Mouse (Mus musculus): Measurements from ENCODE around the gene Itsn2. TPM values are rescaled to one million over a fixed set of nuclear protein-coding genes. Genes with fewer than 3 reads are reported as not detected.
A peak's percentile ranks its signal among the peaks of the same experiment; 100 is the strongest.

The Itsn2 gene
- polyA plus RNA-seq, 1 experiment from 2014 or later = 35.4 TPM

- no peak for ATAC-seq
- no peak overlapping the region for H3K9ac ChIP-seq
- H3K4me3 ChIP-seq = no peak overlapping the region
- H3K4me2 ChIP-seq = no peak overlapping the region
- H3K27ac ChIP-seq = no peak overlapping the region
- peaks cover 3% of the 10 kb centered on the region; the same call in 1 of the 2 replicates for H3K36me3 ChIP-seq
- H3K9me3 ChIP-seq (replicated peaks) = no peaks in the 10 kb centered on the region
- WGBS (ENCODE audit: insufficient replicate concordance) = 64% methylated on average over 4 of the region's 4 CpGs
- H3K4me1 ChIP-seq = peaks cover 31% of the 10 kb centered on the region
- no peaks in the 10 kb centered on the region for H3K27me3 ChIP-seq (replicated peaks)
These were observed 7.3 kb downstream of the Itsn2 start for GRCm38 (mm10) chr12:4599713-4600112.

DNA sequence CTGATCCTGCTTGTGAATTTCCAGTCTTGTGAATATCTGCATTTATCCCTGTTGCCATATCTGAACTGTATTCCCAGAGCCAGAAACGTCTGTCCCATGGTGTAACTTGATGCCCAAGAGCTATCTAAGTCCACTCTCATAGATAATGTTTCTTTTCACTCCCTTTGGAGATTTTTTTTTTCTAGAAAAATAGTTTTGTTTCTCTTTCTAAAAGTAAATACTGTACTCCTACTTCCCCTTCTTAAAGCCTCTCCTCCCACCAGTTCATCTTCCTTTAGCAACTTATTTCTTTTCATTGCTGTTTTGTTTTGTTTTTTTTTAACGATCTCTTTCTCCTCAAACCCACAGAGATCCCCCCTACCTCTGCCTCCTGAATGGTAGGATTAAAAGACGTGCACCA lies 14.2 kb downstream of the Itsn2 start:
- 55% methylated on average over 3 of the region's 3 CpGs for WGBS (ENCODE audit: insufficient replicate concordance)
- Histone ChIP-seq H3K4me1 (peaks cover 6% of the 10 kb centered on the region; the same call in 1 of the 2 replicates), H3K36me3 (0 out of 2 replicates have a peak, but pooled peaks cover 2% of the 10 kb centered on the region), H3K9ac (no peak overlapping the region), H3K9me3 (replicated peaks) (no peaks in the 10 kb centered on the region), H3K27ac (no peak overlapping the region), H3K4me2 (no peak overlapping the region), H3K27me3 (replicated peaks) (no peaks in the 10 kb centered on the region), H3K4me3 (no peak overlapping the region)
- ATAC-seq = no peak

DNA sequence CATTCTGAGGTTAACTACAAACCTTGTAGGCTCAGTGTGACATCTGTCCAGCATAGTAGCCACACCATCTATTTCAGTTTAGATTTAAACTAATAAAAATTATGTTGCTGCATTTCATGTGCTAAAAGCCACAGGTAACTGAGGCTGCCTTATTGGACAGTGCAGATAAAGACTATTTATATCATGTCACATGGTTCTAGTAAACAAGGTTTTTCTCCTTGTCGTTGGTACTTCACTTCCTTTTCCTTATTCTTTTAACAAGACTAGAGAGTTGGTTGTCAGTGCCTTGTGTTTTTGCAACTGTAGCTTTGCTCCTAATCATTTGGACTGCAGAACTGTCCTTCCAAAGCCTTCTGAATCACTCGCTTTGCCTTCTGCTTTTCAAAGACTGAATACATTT lies 22.3 kb downstream of the Itsn2 start:
- ATAC-seq = no peak
- H3K27ac ChIP-seq = no peak overlapping the region
- no peak overlapping the region for H3K4me3 ChIP-seq
- no peaks in the 10 kb centered on the region for H3K27me3 ChIP-seq (replicated peaks)
- H3K4me1 ChIP-seq = no peaks in the 10 kb centered on the region
- no peak overlapping the region for H3K9ac ChIP-seq
- no peaks in the 10 kb centered on the region for H3K36me3 ChIP-seq
- no peaks in the 10 kb centered on the region for H3K9me3 ChIP-seq (replicated peaks)
- WGBS (ENCODE audit: insufficient replicate concordance) = 39% methylated on average over 2 of the region's 2 CpGs
- no peak overlapping the region for H3K4me2 ChIP-seq

DNA sequence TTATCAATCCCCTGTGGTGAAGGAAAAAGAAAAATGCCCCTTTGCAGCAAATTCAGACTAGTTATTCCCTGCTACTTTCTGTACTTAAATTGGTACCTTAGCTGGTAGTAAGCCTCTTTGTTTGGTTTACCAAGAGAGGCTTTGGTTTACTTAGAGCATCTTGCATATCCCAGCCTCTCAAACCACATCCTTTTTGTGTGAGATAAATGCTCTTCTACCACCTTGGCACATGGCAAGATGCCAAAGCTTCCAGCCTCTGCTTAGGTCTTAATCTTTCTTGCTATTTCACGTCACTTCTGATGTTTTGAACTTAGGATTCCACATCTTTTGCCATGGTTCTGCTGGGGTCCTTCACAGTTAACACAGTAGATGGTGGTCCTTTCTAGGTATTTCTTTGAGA lies 31.8 kb downstream of the Itsn2 start:
- Histone ChIP-seq H3K4me2 (no peak overlapping the region), H3K4me1 (peaks cover 4% of the 10 kb centered on the region), H3K9me3 (replicated peaks) (no peaks in the 10 kb centered on the region), H3K4me3 (no peak overlapping the region), H3K36me3 (peaks cover 25% of the 10 kb centered on the region), H3K27ac (no peak overlapping the region), H3K9ac (no peak overlapping the region), H3K27me3 (replicated peaks) (no peaks in the 10 kb centered on the region)
- whole genome bisulfite sequencing (ENCODE audit: insufficient replicate concordance) = 44% methylated on average over 1 of the region's 1 CpGs
- no peak for ATAC-seq

DNA sequence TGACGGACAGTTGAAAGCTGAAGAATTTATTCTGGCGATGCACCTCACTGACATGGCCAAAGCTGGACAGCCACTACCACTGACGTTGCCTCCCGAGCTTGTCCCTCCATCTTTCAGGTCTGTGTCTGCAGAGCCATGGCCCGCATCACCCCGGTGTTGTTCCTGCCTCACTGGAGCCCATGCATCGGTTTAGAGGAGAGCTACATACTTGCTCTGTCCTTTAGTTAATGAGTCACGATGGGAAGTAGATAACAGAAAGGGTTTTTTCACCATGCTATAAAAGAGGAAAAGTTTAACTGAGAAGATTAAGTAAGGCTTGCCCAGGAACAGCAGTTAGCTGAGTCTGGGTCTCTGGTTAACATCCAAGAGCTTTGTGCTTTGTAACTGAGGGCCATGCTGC lies 40.5 kb downstream of the Itsn2 start:
- Histone ChIP-seq H3K9ac (no peak overlapping the region), H3K4me3 (no peak overlapping the region), H3K36me3 (peaks cover 83% of the 10 kb centered on the region), H3K4me2 (no peak overlapping the region), H3K4me1 (no peaks in the 10 kb centered on the region), H3K9me3 (replicated peaks) (no peaks in the 10 kb centered on the region), H3K27me3 (replicated peaks) (no peaks in the 10 kb centered on the region), H3K27ac (no peak overlapping the region)
- ATAC-seq = no peak
- 84% methylated on average over 8 of the region's 8 CpGs for WGBS (ENCODE audit: insufficient replicate concordance)

GRCm38 (mm10) chr12:4638438-4638837 lies 46.0 kb downstream of the Itsn2 start:
- Histone ChIP-seq H3K36me3 (peaks cover 79% of the 10 kb centered on the region), H3K27ac (no peak overlapping the region), H3K27me3 (replicated peaks) (no peaks in the 10 kb centered on the region), H3K4me3 (no peak overlapping the region), H3K9me3 (replicated peaks) (no peaks in the 10 kb centered on the region), H3K9ac (no peak overlapping the region), H3K4me2 (no peak overlapping the region), H3K4me1 (no peaks in the 10 kb centered on the region)
- 76% methylated on average over 1 of the region's 1 CpGs for WGBS (ENCODE audit: insufficient replicate concordance)
- no peak for ATAC-seq

- no peaks in the 10 kb centered on the region for H3K4me1 ChIP-seq
- ATAC-seq = no peak
- H3K4me2 ChIP-seq = no peak overlapping the region
- no peak overlapping the region for H3K4me3 ChIP-seq
- peaks cover 72% of the 10 kb centered on the region for H3K36me3 ChIP-seq
- no peak overlapping the region for H3K27ac ChIP-seq
- H3K9me3 ChIP-seq (replicated peaks) = no peaks in the 10 kb centered on the region
- WGBS (ENCODE audit: insufficient replicate concordance) = 74% methylated on average over 1 of the region's 1 CpGs
- no peaks in the 10 kb centered on the region for H3K27me3 ChIP-seq (replicated peaks)
- no peak overlapping the region for H3K9ac ChIP-seq
These were observed 48.3 kb downstream of the Itsn2 start for GRCm38 (mm10) chr12:4640737-4641136.

DNA sequence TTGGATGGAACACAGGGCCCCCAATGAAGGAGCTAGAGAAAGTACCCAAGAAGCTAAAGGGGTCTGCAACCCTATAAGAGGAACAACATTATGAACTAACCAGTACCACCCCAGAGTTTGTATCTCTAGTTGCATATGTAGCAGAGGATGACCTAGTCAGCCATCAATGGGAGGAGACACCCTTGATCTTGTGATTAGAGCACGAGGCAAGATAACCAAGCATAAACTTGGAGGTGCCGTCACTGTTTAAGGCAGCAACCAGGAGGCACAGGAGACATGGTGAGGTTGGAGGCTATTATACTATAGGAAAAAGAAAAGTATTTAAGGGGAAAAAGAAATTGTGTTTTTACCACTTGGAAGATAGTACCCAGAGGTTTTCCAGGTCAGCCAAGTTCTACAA lies 64.4 kb downstream of the Itsn2 start:
- peak; percentile 73 for ATAC-seq
- Histone ChIP-seq H3K9ac (no peak overlapping the region), H3K9me3 (replicated peaks) (no peaks in the 10 kb centered on the region), H3K27ac (no peak overlapping the region), H3K4me3 (no peak overlapping the region), H3K4me2 (no peak overlapping the region), H3K4me1 (peaks cover 6% of the 10 kb centered on the region; the same call in 1 of the 2 replicates), H3K27me3 (replicated peaks) (no peaks in the 10 kb centered on the region), H3K36me3 (peaks cover 76% of the 10 kb centered on the region)
- WGBS (ENCODE audit: insufficient replicate concordance) = 31% methylated on average over 2 of the region's 2 CpGs

GRCm38 (mm10) chr12:4664929-4665674 lies 72.7 kb downstream of the Itsn2 start:
- no peaks in the 10 kb centered on the region for H3K4me1 ChIP-seq
- H3K36me3 ChIP-seq = peaks cover 68% of the 10 kb centered on the region
- ATAC-seq = no peak
- H3K9me3 ChIP-seq (replicated peaks) = no peaks in the 10 kb centered on the region
- no peak overlapping the region for H3K4me3 ChIP-seq
- no peak overlapping the region for H3K9ac ChIP-seq
- H3K27ac ChIP-seq = no peak overlapping the region
- H3K27me3 ChIP-seq (replicated peaks) = no peaks in the 10 kb centered on the region
- WGBS (ENCODE audit: insufficient replicate concordance) = 65% methylated on average over 7 of the region's 7 CpGs
- H3K4me2 ChIP-seq = no peak overlapping the region

- no peaks in the 10 kb centered on the region for H3K4me1 ChIP-seq
- no peak overlapping the region for H3K9ac ChIP-seq
- ATAC-seq = no peak
- no peaks in the 10 kb centered on the region for H3K27me3 ChIP-seq (replicated peaks)
- H3K4me3 ChIP-seq = no peak overlapping the region
- H3K9me3 ChIP-seq (replicated peaks) = no peaks in the 10 kb centered on the region
- no peak overlapping the region for H3K4me2 ChIP-seq
- H3K27ac ChIP-seq = no peak overlapping the region
- 90% methylated on average over 5 of the region's 5 CpGs for whole genome bisulfite sequencing (ENCODE audit: insufficient replicate concordance)
- peaks cover 67% of the 10 kb centered on the region for H3K36me3 ChIP-seq
These were observed 73.2 kb downstream of the Itsn2 start for GRCm38 (mm10) chr12:4665675-4666037.

DNA sequence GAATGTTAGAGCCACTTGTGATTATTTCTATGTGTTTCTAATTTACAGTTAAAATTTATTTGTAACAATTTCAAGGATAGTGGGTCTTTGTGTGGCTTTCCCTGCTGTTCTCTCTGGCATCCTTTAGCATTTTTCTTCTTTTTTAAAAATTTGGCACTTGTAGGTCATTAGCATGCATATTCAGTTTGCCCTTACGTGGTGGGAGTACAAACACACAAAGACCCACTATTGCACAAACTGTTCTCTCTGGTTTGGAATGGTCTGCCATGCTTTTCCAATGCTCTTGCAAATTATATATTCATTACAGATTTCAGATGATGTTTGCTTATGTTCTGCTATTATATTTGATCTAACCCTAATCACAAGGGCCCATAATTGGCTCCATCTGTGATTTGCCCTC lies 83.9 kb downstream of the Itsn2 start:
- Histone ChIP-seq H3K27ac (no peak overlapping the region), H3K4me1 (peaks cover 29% of the 10 kb centered on the region), H3K4me2 (no peak overlapping the region), H3K9me3 (replicated peaks) (no peaks in the 10 kb centered on the region), H3K9ac (no peak overlapping the region), H3K27me3 (replicated peaks) (no peaks in the 10 kb centered on the region), H3K4me3 (no peak overlapping the region), H3K36me3 (peaks cover 69% of the 10 kb centered on the region)
- 86% methylated on average over 1 of the region's 1 CpGs for WGBS (ENCODE audit: insufficient replicate concordance)
- no peak for ATAC-seq

- Histone ChIP-seq H3K4me2 (peak overlapping the region; percentile 67), H3K9me3 (replicated peaks) (no peaks in the 10 kb centered on the region), H3K4me1 (peaks cover 54% of the 10 kb centered on the region), H3K27ac (peak overlapping the region; percentile 91), H3K9ac (peak overlapping the region; percentile 62), H3K27me3 (replicated peaks) (no peaks in the 10 kb centered on the region), H3K4me3 (peak overlapping the region; percentile 41), H3K36me3 (peaks cover 46% of the 10 kb centered on the region)
- peak; percentile 100 for ATAC-seq
- WGBS (ENCODE audit: insufficient replicate concordance) = 13% methylated on average over 4 of the region's 4 CpGs
These were observed 87.5 kb downstream of the Itsn2 start for GRCm38 (mm10) chr12:4679971-4680370.

DNA sequence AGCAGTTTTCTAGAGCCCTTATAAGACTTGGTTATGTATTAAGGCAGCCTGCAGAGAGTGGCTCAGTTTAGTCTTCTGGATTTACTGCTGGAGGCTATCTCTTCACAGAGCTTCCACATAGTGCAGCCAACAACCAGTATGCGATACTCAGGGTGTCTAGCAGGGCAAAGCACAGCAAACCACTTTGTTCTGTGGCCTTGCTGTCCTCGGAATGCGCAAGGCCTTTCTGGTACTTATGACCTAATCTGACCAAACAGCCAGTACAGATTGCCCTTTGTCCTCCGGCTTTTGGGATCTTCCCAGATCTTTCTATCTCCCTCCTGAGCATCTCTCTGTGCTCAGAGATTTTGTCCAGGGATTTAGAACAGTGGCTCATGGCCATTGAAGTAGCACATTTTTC lies 93.0 kb downstream of the Itsn2 start:
- Histone ChIP-seq H3K4me3 (no peak overlapping the region), H3K27me3 (replicated peaks) (no peaks in the 10 kb centered on the region)

More for the DNA sequence above, 93.0 kb downstream of the Itsn2 start:
- H3K9ac ChIP-seq = no peak overlapping the region
- peaks cover 28% of the 10 kb centered on the region for H3K36me3 ChIP-seq
- peaks cover 44% of the 10 kb centered on the region for H3K4me1 ChIP-seq
- H3K27ac ChIP-seq = no peak overlapping the region
- H3K4me2 ChIP-seq = no peak overlapping the region
- WGBS (ENCODE audit: insufficient replicate concordance) = 82% methylated on average over 4 of the region's 4 CpGs
- no peaks in the 10 kb centered on the region for H3K9me3 ChIP-seq (replicated peaks)
- no peak for ATAC-seq
